Mouse (Mus musculus): ENCODE data around the gene Cd4. TPM values are rescaled to one million over a fixed set of nuclear protein-coding genes. Genes with fewer than 3 reads are reported as not detected.
A peak's percentile ranks its signal among the peaks of the same experiment; 100 is the strongest.

Cd4 gene
- polyA plus RNA-seq, 1 experiment: 3.5 TPM

DNA sequence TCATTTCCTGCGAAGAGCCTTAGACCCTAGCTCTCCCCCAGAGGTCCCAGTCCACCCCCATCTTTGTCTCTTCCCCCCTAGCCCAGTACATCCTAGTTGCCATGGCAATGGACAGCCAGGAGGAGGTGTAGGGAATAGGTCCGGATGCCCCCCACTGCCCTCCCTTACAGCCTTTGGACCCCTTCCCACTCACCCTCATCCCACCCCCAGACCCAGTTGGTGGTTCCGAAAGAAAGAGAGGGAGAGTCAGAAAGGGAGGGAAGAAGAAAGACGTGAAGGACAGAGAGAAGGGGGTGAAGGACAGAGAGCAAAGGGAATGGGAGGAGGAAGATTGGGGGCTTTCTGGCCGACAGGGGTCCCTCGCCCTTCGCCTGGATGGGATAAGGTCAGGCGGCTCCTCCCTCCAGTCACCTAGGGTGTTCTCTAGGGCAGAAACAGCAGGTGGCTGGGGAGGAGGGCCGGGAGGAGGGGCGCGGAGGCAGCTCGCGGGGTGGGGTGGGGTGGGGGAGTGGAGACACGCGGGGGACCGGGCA is 24.8 kb downstream of the Cd4 start:
- TF ChIP-seq CTCF (IDR thresholded peaks at IDR 0.05; ENCODE audit: control insufficient read depth, insufficient read depth, low read length): no peak
- TF ChIP-seq POLR2A (IDR thresholded peaks at IDR 0.05; ENCODE audit: borderline replicate concordance, control insufficient read depth, low read depth, low read length): no peak
- Histone ChIP-seq H3K4me3 (replicated peaks; ENCODE audit: control insufficient read depth, low read depth, low read length) (no peak overlapping the region), H3K4me1 (ENCODE audit: control insufficient read depth, insufficient read depth, low read length) (no peaks in the 10 kb centered on the region; the same call in 1 of the 2 replicates), H3K27ac (ENCODE audit: control insufficient read depth, insufficient read depth, low read depth, low read length, poor library complexity) (no peak overlapping the region)
- whole genome bisulfite sequencing: 2% methylated on average over 16 of the region's 16 CpGs

DNA sequence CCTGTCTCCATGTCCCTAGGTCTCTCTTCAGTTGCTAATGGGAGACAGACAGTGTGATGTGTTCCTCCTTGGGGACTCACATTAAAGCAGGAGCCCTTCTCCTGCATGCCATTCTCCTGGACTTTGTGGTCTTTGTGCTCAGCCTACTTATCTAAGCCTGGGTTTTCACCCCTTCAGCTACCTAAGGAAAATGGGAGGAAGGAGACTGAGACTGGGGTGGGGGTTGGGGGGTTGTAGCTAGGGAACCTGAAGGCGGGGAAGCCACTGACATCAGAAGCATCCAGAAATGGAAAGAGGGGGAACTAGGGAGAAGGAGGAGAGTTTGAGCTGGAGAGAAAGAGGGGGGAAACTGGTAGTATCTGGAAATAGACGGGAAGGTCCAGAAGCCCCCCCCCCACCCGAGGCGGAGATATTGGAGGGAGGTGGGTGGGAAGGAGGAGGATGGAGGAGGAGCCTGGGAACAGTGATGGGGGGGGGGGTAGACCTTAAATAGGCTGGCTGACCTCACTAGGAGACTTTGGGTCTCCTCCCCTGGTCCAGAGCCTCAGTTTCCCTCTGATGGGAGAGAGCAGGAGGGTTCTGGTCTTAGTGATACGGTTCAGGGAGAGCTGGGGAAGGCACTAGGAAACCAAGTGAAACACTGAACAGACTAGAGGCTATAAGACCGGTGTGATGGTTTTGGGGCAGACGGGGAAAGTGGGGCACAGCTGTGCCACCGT is 25.5 kb downstream of the Cd4 start:
- 20% methylated on average over 8 of the region's 8 CpGs for WGBS
- Histone ChIP-seq H3K27ac (ENCODE audit: control insufficient read depth, insufficient read depth, low read depth, low read length, poor library complexity) (no peak overlapping the region), H3K4me3 (replicated peaks; ENCODE audit: control insufficient read depth, low read depth, low read length) (no peak overlapping the region), H3K4me1 (ENCODE audit: control insufficient read depth, insufficient read depth, low read length) (no peaks in the 10 kb centered on the region; the same call in 1 of the 2 replicates)
- no peak for TF ChIP-seq CTCF (IDR thresholded peaks at IDR 0.05; ENCODE audit: control insufficient read depth, insufficient read depth, low read length)
- no peak for TF ChIP-seq POLR2A (IDR thresholded peaks at IDR 0.05; ENCODE audit: borderline replicate concordance, control insufficient read depth, low read depth, low read length)

DNA sequence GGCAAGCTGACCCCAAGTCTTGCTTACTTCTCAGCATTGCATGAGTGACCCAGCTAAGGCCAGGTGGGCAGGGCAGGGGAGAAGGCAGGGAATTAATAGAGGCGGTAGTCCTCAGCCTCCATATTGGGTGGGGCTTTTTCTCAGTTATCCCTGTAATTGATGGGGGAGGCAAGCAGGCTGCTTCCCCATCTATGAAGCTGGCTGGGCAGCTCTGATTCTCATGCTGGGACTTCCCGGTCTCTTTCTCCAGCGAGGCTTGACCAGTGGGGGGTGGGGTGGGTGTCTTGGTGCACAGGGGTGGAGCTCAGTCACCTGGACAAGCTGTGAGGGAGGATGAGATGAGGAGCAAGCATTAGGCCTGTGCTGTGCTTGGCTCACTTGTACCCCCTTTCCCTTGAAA is 26.2 kb downstream of the Cd4 start:
- no peak overlapping the region for H3K27ac ChIP-seq (ENCODE audit: control insufficient read depth, insufficient read depth, low read depth, low read length, poor library complexity)
- WGBS: 61% methylated on average over 3 of the region's 3 CpGs
- no peak for TF ChIP-seq POLR2A (IDR thresholded peaks at IDR 0.05; ENCODE audit: borderline replicate concordance, control insufficient read depth, low read depth, low read length)
- TF ChIP-seq CTCF (IDR thresholded peaks at IDR 0.05; ENCODE audit: control insufficient read depth, insufficient read depth, low read length): no peak
- no peaks in the 10 kb centered on the region; the same call in 1 of the 2 replicates for H3K4me1 ChIP-seq (ENCODE audit: control insufficient read depth, insufficient read depth, low read length)
- H3K4me3 ChIP-seq (replicated peaks; ENCODE audit: control insufficient read depth, low read depth, low read length): no peak overlapping the region

DNA sequence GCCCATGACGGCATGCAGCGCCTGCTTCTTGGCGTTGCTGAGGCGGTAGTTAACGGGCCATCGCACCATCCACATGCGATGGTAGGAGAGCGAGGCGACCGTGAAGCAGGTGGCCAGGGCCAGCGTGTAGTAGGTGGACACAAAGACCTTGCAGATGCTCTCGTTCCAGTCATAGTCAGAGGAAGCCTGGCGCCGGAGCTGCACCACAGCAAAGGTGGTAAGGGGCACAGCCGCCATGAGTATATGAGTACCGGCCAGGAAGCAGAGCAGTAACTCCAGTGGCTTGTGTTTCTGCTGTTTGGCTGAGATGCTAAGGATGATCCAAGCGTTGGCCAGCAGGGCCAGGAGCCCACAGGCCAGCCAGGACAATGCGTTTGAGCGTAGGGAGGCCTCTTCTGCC is 26.8 kb downstream of the Cd4 start:
- Histone ChIP-seq H3K4me3 (replicated peaks; ENCODE audit: control insufficient read depth, low read depth, low read length) (no peak overlapping the region), H3K4me1 (ENCODE audit: control insufficient read depth, insufficient read depth, low read length) (no peaks in the 10 kb centered on the region; the same call in 1 of the 2 replicates), H3K27ac (ENCODE audit: control insufficient read depth, insufficient read depth, low read depth, low read length, poor library complexity) (no peak overlapping the region)
- WGBS: 89% methylated on average over 19 of the region's 19 CpGs
- no peak for TF ChIP-seq CTCF (IDR thresholded peaks at IDR 0.05; ENCODE audit: control insufficient read depth, insufficient read depth, low read length)
- TF ChIP-seq POLR2A (IDR thresholded peaks at IDR 0.05; ENCODE audit: borderline replicate concordance, control insufficient read depth, low read depth, low read length): no peak

DNA sequence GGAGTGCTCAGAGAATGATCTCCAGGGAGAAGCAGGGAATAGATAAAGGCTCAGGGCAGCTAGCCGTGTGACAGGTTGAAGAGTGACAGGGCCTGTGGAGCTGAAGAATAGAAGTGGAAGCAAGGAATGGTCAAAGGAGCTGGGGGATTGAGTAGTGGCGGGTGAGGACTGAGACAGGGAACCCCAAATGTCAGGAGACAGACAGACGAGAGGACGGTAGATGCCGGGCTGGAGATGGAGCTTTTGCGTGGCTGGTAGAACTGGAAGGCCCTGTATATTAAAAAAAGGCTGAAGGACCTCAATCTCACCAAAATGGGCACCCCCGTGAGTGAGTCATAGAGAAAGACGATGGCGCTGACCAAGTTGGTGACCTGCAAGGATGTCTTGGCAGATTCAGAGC is 27.5 kb downstream of the Cd4 start:
- Histone ChIP-seq H3K27ac (ENCODE audit: control insufficient read depth, insufficient read depth, low read depth, low read length, poor library complexity) (no peak overlapping the region), H3K4me3 (replicated peaks; ENCODE audit: control insufficient read depth, low read depth, low read length) (no peak overlapping the region), H3K4me1 (ENCODE audit: control insufficient read depth, insufficient read depth, low read length) (no peaks in the 10 kb centered on the region; the same call in 1 of the 2 replicates)
- WGBS: 88% methylated on average over 9 of the region's 9 CpGs
- no peak for TF ChIP-seq POLR2A (IDR thresholded peaks at IDR 0.05; ENCODE audit: borderline replicate concordance, control insufficient read depth, low read depth, low read length)
- TF ChIP-seq CTCF (IDR thresholded peaks at IDR 0.05; ENCODE audit: control insufficient read depth, insufficient read depth, low read length): no peak

DNA sequence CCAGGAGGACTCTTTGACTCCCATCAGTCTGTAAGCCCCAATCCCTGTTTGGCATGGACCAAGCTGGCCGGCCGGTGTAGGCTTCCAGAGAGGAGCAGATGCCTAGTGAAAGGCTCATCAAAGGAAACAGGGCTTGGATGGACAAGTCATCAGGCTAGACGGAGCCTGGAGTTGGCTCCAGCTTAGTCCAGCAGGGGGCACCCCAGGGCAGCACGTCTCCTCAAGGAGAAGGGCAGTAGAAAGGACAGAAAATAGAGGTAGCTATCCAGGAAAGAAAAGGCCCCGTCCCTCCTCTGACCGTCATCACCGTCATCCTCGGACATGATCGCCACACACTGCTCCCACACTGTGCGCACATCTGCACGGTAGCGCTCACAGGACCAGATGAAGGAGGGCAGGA is 28.3 kb downstream of the Cd4 start:
- peak; percentile 92 for TF ChIP-seq CTCF (IDR thresholded peaks at IDR 0.05; ENCODE audit: control insufficient read depth, insufficient read depth, low read length)
- no peak for TF ChIP-seq POLR2A (IDR thresholded peaks at IDR 0.05; ENCODE audit: borderline replicate concordance, control insufficient read depth, low read depth, low read length)
- 7% methylated on average over 12 of the region's 12 CpGs for WGBS
- Histone ChIP-seq H3K4me3 (replicated peaks; ENCODE audit: control insufficient read depth, low read depth, low read length) (no peak overlapping the region), H3K4me1 (ENCODE audit: control insufficient read depth, insufficient read depth, low read length) (no peaks in the 10 kb centered on the region), H3K27ac (ENCODE audit: control insufficient read depth, insufficient read depth, low read depth, low read length, poor library complexity) (no peak overlapping the region)

DNA sequence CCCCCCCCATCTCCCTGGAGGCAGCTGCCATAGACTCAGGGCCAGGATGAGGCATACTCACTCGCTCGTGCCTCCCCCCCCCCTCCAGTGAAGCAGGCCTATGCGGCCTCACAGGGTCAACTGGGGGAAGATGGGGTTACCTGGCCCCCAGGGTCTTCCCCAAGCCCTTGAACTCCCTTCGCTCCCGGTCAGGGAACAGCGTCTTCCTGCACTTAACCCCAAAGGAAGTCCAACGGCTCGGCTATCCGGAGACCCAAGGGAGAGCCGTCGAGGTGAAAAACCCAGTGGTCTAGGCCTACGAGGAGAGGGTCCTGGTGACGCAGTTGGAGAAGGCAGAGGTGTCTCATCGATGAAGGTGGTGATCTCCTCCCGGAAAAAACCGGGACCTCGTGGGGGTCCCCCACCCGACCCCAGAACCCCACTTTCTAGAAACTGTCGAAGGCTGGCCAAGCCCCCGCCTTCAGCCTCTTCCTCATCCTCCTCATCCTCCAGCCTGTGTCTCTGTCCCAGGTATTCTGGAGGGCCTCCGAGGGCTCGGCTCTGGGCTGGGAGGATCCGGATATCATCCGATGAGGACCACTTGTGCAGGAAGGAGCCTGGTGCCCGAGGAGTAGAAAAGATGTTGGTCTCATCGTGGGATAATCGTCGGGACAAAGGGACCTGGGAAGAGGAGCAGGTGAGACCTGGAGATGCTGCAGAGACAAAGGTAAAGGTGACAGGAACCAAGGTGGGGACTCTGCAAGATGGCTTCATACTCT is 29.3 kb downstream of the Cd4 start:
- TF ChIP-seq CTCF (IDR thresholded peaks at IDR 0.05; ENCODE audit: control insufficient read depth, insufficient read depth, low read length) (no peak), POLR2A (IDR thresholded peaks at IDR 0.05; ENCODE audit: borderline replicate concordance, control insufficient read depth, low read depth, low read length) (no peak)
- Histone ChIP-seq H3K4me3 (replicated peaks; ENCODE audit: control insufficient read depth, low read depth, low read length) (no peak overlapping the region), H3K27ac (ENCODE audit: control insufficient read depth, insufficient read depth, low read depth, low read length, poor library complexity) (no peak overlapping the region), H3K4me1 (ENCODE audit: control insufficient read depth, insufficient read depth, low read length) (no peaks in the 10 kb centered on the region)
- WGBS: 75% methylated on average over 28 of the region's 28 CpGs

DNA sequence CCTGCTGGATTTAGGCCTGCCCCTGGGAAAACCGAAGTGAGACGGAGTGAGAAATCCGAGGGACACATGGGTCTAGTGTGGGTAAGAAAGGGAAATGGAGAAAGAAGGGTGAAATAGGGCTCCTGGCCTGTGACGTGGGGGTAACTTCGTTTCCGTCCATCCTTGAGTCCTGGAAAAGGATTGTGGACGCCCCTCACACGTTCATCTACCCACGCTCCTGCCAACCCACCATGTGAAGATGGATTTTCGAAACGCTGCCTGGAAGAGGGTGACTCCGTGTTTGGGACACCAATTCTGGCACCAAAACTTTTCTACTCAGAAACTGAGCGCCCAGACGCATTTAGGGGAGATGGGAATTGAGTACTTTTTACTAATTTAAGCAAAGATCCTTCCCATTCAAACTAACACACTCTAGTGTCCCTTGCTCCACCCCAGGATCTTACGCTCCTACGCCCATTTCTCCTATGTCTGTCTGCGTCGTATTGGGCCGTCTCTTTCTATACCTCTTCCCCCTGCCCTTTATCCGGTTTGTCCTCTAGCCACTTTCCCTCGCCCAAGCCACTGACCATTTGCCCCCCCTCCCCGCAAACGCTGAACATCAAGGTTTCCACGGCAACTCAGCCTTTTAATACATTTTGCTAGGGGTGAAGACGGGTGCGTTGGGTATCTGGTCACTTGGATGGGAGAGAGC is 30.0 kb downstream of the Cd4 start:
- no peak overlapping the region for H3K4me3 ChIP-seq (replicated peaks; ENCODE audit: control insufficient read depth, low read depth, low read length)
- no peak overlapping the region for H3K27ac ChIP-seq (ENCODE audit: control insufficient read depth, insufficient read depth, low read depth, low read length, poor library complexity)
- TF ChIP-seq CTCF (IDR thresholded peaks at IDR 0.05; ENCODE audit: control insufficient read depth, insufficient read depth, low read length): no peak
- TF ChIP-seq POLR2A (IDR thresholded peaks at IDR 0.05; ENCODE audit: borderline replicate concordance, control insufficient read depth, low read depth, low read length): no peak
- WGBS: 39% methylated on average over 26 of the region's 26 CpGs
- H3K4me1 ChIP-seq (ENCODE audit: control insufficient read depth, insufficient read depth, low read length): no peaks in the 10 kb centered on the region
